Mouse (Mus musculus): ENCODE results near the gene Tango6.

GRCm38 (mm10) chr8:106766736-106767135 lies 83.9 kb downstream of the Tango6 start:
- TF ChIP-seq CTCF (IDR thresholded peaks at IDR 0.05; ENCODE audit: extremely low read depth, insufficient read length, insufficient replicate concordance, low read depth, low read length), result no peak
- no peak for TF ChIP-seq POLR2A (IDR thresholded peaks at IDR 0.05; ENCODE audit: low read depth, low read length)
